Mouse (Mus musculus): Measurements from ENCODE around the gene Socs1. TPM values are rescaled to one million over a fixed set of nuclear protein-coding genes. Genes with fewer than 3 reads are reported as not detected.

Socs1 gene
- total RNA-seq, 2 experiments from 2014 or later: 0.54 to 0.73 TPM

DNA sequence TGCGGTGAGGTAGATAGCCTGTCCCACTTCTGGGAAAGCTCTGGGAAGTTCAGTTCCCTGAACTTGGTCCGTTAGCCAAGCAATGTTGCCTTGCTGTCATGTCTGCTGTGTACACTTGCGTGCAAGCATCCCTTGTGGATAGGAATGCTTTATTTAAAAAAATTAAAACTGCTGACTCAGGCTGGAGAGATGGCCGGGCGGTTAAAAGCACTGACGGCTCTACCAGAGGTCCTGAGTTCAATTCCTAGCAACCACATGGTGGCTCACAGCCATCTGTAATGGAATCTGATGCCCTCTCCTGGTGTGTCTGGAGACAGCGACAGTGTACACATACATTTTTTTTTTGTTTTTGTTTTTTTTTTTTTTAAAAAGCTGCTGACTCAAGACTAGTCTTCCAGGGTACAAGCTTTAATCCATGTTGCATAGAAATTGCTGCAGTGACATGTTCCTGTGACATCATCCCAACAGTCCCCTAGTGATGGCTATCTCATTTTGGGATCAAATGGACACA lies 2.3 kb upstream of the Socs1 start:
- ATAC-seq (ENCODE audit: poor library complexity, severe bottlenecking): no peak

DNA sequence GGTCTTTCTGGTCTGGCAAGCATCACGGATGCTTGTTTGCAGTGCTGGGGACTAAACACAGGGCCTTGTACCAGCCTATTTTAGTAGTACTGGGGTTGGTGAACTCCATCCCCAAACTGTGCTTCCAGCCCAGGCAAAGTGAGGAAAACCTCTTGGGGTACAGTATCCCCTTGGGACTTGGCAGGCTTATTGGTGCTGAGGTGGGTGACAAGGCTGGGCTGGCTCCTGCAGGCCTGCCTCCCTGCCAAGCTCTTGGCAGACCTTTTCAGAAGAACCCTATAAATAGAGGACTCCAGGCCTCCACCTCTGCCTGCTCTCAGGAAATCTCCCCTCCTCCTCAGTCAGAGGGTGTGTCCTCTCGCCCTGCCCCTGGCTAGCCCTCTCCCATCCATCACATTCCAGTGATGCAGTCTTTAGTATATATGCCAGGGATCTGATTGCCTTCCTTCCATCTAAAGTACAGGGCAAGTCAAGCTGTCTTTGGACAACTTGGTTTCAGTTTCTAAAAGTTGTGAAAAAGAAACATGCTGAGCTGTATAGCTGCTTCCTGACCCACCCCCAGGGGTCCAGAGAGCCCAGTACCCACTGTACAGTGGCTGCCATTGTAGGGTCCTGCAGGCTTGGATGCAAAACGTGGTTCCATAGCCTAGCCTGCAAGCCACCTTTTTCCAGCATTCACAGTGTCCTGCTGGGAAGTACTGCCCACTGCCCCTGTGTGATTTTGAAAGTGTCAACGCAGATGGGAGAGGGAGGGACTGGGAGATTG lies 1.6 kb upstream of the Socs1 start:
- ATAC-seq (ENCODE audit: poor library complexity, severe bottlenecking): no peak

DNA sequence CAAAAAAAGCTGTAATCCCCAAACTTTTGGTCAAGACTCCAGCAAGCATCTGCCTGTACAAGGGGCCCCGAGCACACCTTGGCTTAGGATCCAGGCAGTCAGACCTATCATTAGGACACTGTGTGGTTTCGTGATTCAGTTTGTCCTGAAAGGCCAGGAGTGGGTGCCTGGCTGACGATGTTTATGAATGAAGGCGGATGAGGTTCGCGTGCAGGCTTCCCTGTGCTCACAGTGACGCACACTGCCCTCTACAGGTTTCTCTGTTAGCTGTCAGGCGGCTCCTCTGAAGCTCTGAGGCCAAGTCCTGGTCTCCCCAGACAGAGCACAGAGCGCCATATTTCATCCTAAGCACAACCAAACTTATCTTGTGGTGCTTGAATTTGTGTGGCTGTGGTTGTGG lies 952 bp upstream of the Socs1 start:
- ATAC-seq (ENCODE audit: poor library complexity, severe bottlenecking): peak; percentile 61

DNA sequence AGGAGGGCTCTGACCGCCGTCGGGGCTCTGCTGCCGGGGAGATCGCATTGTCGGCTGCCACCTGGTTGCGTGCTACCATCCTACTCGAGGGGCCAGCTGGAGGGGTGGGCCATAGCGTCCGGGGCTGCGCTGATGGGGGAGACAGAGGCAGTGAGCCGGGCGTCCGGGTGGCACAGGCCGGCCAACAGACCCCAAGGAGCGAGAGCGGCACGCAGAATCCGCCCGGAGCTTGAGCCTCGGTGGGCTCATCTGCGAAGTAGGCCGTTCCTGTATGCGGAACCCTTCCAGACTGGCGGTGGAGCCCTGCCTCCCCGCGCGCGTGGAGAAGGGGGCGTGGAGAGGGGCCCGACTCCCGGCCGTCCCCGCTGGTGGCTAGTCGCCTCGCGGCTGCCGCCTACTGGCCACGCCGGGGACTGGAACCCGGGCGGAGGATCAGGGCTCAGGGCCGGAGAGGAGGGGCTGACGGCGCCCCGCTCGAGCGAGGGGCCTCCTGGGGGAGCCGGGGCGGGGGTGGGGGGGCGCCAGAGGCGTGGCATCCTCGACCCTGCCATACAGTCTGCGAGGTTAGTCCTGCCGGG lies 454 bp downstream of the Socs1 start:
- peak; percentile 67 for ATAC-seq (ENCODE audit: poor library complexity, severe bottlenecking)

DNA sequence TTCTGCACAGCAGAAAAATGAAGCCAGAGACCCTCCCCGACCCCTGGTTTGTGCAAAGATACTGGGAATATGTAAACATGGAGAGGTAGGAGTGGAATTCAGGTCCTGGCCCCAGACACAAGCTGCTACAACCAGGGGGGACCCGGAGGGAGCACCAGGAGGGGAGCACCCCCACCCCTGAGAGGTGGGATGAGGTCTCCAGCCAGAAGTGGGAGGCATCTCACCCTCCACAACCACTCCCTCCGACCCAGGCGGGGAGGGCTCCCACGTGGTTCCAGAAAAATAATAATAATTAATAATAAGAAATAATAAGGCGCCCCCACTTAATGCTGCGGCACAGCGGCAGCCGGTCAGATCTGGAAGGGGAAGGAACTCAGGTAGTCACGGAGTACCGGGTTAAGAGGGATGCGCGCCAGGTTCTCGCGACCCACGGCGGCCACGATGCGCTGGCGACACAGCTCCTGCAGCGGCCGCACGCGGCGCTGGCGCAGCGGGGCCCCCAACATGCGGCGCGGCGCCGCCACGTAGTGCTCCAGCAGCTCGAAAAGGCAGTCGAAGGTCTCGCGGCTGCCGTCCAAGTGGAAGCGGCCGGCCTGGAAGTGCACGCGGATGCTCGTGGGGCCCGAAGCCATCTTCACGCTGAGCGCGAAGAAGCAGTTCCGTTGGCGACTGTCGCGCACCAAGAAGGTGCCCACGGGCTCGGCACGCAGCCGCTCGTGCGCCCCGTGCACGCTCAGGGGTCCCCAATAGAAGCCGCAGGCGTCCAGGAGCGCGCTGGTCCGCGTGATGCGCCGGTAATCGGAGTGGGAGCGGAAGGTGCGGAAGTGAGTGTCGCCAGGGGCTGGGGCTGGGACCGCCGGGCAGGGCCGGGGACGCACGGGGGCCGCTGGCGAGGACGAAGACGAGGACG lies 1.2 kb downstream of the Socs1 start:
- no peak for ATAC-seq (ENCODE audit: poor library complexity, severe bottlenecking)

DNA sequence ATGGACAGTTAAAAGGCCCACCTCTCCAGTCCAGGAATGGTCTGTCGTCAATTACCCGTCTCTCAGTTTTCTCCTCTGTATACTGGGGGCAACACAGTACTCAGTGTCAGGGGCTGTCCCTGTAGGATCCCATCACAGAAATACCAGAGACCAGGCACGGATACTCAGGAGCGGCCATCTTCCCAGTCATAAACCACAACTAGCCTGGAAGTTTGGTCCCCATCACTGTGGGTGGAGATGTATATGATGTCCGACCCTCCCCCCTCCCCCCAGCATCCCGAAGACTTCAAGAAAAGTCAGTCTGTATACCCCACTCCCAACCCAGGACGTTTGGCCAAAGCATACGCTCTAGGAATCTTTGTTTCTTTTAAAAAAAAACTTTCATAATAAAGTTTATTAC lies 1.9 kb downstream of the Socs1 start:
- no peak for ATAC-seq (ENCODE audit: poor library complexity, severe bottlenecking)

DNA sequence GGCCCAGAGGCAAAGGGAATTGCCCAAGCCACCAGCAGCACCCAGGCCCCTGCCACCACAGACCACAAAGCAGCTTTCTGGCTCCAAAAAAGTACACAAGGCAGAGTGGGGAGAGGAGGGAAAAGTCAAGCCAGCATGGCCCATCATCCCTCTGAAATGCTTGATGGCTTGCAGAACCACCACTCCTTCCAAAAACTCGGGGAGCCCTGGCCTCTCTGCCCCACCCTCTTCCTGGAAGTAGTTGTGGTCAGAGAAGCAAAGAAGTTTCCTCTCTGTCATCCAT lies 2.2 kb downstream of the Socs1 start:
- no peak for ATAC-seq (ENCODE audit: poor library complexity, severe bottlenecking)

DNA sequence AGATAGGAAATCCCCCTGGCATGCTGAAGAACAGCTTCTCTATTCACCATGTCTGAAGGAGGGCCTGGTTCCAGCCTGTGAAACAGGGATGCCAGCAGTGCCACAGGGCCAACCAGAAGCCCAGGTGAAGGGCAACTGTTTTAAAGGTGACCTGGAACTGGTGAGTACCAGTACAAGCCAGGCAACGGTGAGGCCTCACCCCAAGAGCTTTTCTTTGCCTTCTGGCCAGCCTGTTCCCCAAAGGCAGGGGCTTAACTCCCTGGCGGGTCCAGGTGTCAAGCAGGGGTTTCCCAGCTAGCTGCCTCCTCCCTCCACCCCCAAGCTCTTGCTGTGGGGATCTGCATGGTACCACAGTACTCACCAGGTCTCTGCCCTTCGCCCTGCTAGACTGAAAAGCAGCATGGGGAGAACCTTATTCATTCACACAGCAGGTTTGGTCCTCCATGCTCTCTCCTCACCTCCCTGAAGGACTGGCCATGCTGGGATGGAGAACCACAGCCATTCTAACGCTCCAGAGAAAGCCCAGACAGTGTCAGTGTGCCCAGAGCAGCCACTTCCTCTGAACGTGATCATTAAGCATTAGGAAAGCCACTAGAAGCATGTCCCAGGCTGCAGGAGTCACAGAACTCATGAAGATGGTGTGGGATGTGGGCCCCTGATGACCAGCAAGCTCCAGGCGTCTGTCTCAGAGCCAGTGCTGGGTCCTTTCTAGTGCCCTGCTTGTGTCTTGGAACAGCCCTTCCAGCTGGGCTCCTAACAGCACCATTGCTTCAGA lies 2.8 kb downstream of the Socs1 start:
- ATAC-seq (ENCODE audit: poor library complexity, severe bottlenecking): no peak

DNA sequence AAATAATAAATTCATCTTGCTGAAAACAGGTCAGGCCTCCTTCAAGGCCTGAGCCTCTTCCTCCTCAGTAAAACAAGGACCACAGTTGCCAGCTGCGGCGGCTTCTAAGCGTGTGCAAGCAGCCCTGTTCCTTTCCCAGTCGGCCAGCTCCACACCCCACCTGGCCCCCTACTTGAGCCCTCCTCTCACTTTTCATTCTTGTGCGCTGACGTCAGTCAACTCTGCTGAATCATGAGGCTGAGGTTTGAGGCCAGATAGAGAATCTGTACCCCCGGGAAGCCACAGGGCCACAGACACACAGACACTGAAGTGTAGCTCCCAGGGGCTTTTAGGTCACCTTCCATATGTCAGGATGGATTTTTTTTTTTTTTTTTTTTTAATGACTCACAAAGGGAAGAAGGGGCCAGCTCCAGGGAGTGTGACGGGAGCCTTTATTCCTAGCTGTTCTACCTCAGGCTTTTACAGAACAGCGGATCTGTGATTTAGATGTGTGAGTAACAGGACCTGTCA lies 3.4 kb downstream of the Socs1 start:
- ATAC-seq (ENCODE audit: poor library complexity, severe bottlenecking): no peak

DNA sequence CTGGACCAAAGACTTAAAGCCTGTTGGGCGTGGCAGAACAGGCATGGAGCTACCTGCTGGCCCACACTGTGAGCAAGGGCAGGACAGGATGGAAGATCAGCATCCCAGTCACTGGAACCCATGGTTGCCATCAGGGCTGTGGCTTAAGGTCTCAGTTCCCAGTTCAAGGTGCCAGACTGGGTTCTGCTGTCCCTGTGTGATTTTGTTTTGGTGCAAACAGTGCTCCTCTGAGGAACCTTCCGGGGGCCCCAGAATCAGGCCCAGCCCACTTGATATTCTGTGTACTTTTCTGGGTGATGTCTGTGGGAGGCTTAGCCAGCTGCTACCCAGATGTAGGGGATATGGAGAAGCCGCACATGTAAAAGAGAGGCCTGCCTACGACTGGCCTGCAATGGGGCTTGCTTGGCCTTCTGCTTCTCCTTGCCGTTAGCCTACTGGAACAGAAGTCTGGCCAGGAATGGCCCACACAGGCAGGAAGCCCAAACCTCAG lies 4.7 kb downstream of the Socs1 start:
- no peak for ATAC-seq (ENCODE audit: poor library complexity, severe bottlenecking)

DNA sequence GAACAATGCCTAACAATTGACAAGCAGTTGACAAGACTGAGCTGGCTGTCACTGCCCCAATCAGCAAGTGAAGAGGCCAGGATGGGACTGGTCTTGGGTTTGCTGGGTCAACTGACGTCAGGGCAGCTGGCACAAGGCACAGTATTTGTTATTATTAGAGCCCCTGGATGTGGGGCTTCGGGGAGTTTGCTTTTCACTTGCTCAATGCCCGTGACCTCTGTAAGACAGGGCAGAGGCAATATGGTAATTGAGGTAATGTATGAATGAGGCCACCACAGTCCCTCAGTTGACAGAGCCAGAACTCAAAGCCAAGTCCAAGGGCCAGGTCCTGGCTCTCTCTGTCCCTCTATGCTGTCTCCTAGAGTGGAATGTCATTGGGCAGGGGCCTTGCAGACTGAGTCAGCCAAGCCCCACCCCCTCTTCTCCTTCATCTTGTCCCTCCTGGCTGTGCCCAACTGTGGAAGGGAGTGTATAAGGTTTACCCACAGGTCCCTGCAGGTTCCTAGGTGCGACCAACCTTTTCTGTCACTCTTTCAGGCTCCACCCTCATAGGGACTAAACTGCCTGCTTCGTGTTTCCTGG lies 7.7 kb downstream of the Socs1 start:
- no peak for ATAC-seq (ENCODE audit: poor library complexity, severe bottlenecking)

DNA sequence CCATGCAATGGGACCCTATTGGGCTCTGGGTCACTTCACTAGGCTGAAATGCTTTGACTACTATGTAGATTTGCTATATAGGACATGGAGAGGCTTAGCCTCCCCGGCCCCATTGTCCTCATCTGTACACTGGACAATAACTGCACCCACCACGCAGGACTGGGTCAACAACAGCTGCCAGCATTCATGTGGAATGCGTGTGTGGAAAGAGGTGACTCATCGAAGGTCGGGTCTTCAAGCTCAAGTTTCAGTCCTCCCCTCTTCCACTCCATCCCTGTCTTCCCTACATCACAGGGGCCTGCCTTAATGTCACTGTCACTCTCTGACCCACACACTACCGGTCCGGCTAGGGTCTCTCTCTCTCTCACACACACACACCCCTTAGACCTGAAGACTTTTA lies 9.0 kb downstream of the Socs1 start:
- ATAC-seq (ENCODE audit: poor library complexity, severe bottlenecking): no peak

DNA sequence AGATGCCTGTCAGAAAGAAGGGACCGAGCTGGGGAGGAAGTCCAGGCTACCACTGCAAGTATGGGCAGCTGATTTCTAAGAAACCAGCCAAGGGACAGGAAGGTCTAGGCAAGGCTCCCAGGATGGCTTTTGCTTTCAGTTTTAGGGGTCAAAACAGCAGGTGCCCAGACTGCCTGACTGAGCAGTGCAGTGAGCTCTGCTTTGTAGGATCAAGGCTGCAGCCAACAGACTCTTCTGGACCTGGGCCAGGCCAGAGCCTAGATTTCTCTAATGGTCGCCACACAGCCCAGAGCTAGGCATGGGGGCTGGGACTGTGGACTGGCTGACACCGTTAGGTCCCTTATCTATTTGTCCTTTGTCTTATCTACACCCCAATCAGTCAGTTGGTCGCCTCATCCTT lies 10.6 kb downstream of the Socs1 start:
- peak; percentile 25 for ATAC-seq (ENCODE audit: poor library complexity, severe bottlenecking)

DNA sequence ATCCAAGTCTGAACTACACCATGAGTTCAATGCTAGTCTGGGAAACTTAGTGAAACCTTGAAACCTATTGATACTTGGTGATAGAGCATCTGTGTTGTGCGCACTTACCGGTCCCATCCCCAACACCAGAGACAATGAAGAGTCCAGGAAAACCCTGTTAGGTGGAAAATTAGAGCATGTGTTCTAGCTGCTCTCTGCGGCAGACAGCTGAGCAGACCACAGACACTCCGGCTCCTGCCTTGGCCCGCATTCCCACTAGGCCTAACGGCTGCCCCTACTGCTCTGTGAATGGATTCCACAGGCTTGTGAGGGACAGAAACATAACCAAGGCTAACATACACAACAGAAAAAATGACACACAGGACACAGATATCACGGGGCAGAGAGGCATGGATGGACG lies 11.8 kb downstream of the Socs1 start:
- no peak for ATAC-seq (ENCODE audit: poor library complexity, severe bottlenecking)

DNA sequence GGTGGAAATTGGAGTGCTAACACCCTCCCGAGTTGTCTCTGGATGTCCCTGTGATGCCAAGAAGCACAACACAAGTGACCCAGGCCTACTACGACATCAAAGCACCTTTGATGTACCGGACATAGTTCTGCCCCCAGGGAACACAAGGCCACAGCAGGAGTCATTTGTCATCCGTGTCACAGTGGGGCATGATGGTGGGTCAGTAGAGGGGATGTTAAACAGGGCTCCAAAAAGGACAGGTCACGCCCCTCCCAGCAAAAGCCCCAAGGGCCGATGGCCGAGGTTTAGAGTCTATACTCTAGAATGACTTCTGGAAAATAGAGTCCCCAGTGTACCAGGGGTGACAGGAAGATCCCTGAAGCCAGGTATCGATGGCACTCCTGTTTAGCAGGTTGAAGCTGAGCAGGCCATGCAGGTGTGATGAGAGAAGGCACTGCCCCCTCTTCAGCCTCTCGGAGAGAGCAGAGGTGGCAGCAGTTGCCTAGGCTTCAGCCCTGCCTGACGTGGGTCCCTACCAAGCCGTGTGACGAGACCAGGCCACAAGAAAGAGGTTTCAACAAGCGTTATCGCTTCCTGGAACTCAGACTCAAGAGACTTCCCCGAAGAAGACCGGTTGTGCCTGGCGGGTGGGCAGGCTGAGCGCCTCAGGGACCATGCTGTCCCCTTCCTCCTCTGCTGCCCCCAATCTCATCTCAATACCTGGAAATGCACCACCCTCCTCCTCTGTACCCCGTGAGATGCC lies 13.4 kb downstream of the Socs1 start:
- peak; percentile 58 for ATAC-seq (ENCODE audit: poor library complexity, severe bottlenecking)

DNA sequence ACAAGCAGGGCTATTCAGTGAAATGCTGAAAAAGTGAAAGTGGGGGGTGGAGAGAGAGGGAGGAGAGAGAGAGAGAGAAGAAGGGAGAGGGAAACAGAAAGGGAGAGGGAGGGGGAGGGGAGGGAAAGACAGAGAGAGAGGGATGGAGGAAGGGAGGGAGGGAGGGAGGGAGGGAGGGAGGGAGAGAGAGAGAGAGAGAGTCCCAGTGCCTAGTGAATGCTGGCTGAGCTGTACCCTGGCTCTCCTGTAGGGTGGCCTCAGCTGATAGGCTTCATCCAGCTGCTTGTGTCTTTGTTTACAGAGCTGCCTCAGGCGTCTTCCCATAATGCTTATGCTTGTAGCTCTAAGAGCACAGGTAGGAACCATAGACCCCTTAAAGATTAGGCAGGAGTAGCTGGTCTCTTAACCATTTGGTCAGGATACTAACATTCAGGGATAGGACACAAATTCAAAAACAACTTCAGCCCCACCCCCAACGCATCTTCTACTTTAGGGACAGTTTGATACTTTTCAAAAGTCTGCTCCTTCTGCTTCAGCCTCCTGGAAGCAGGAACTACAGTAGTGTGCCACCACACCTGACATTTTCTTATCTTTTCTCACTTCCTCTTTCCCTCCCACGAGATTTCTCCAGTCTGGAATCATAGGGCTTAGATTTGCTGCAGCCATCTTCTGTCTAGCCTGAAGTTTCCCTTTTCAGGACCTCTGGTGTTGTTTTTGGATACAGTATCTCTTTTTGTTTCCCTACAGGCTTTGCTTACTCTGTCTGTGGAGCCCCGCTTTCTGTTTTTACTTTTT lies 14.6 kb downstream of the Socs1 start:
- no peak for ATAC-seq (ENCODE audit: poor library complexity, severe bottlenecking)

DNA sequence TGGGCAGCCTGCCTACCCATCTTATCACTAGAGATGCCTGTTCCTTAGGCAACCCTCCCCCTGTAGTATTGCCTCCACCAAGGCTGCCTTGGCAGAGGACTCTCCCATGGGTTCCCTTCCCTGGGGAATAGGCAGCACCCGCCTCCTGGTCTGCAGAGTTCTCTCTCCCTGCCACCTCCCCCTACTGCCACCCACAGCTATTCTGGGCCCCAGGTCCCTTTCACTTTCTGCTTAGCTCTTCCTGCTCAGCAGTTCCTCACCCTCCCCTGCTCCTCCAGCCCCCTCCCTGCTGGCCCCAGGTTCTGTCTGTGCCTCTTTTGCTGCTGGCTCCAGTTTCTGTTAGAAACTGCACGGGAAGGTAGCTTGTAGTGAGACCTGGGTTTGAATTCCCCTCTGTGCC lies 15.7 kb downstream of the Socs1 start:
- peak; percentile 38 for ATAC-seq (ENCODE audit: poor library complexity, severe bottlenecking)

DNA sequence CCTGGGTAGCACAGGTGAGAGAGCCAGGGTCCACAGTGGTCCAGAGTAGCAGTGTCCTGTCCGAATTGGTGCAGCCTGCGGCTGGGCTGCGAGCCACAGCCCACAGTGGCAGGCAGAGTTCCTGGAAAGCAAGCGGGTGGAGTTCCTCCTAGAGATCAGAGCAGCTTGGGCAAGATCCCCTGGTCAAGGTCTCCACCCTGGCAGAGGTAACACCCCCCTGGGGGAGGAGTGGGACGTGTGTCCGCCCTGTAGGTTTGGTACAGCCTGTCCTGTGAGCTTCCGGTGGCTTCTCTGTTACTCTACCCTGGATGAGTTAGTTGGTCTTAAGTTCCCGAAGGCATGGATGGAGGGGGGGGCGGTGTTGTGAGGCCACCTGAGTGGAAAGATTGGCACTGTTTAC lies 16.5 kb downstream of the Socs1 start:
- ATAC-seq (ENCODE audit: poor library complexity, severe bottlenecking): peak; percentile 87

DNA sequence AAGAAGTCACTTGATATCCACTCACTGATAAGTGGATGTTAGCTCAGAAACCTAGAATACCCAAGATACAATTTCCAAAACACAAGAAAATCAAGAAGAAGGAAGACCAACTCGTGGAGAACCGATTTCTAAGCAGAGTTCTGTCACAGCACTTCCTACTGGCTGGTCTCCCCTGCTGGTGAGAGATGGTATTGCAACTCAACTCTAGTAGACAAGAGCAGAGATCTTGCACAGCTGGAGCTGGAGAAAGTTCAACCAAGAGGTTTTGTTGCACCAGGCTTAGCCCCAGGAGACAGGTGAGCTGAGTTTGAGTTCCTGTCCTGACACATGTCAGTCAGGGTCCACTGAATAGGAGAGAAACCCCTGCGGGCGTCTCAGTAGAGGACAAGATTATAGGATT lies 18.2 kb downstream of the Socs1 start:
- ATAC-seq (ENCODE audit: poor library complexity, severe bottlenecking): 0 out of 2 replicates have a peak, but pooled peaks have one; percentile 25
